Mouse (Mus musculus) midbrain, postnatal 0 days (tissue): ENCODE data around the gene Anapc4. TPM values are rescaled to one million over a fixed set of nuclear protein-coding genes. Genes with fewer than 3 reads are reported as not detected.

Source experiments
- ATAC-seq: fragments of 200-750 bp; cut with Nextera tagmentation; 2 replicates; pipeline ENCODE4 v1.8.0; 2017; ENCODE audit warnings: moderate number of reproducible peaks, mild to moderate bottlenecking, moderate TSS enrichment, moderate library complexity; ENCODE audit not compliant: low FRiP score
- DNase-seq: peaks from one replicate; pipeline ENCODE4 v3.0.0-alpha.2; 2015; ENCODE audit warnings: low spot score
- H3K27ac ChIP-seq: fragments of 300-500 bp; sonication (generic); 2 replicates; pipeline ENCODE4 v1.5.1; 2014; ENCODE audit warnings: low read depth, mild to moderate bottlenecking, low read length, mixed read lengths
- H3K27me3 ChIP-seq: fragments of 300-500 bp; sonication (generic); 2 replicates; pipeline ENCODE4 v1.6.1; 2014; ENCODE audit warnings: low read length, control low read depth, mixed read lengths; ENCODE audit not compliant: insufficient read depth
- H3K36me3 ChIP-seq: fragments of 300-500 bp; sonication (generic); 2 replicates; pipeline ENCODE4 v1.6.1; 2014; ENCODE audit warnings: low read length, control low read depth, mixed read lengths; ENCODE audit not compliant: insufficient read depth
- H3K4me1 ChIP-seq: fragments of 300-500 bp; sonication (generic); 2 replicates; pipeline ENCODE4 v1.6.1; 2014; ENCODE audit warnings: mild to moderate bottlenecking, control low read depth, antibody characterized with exemption, low read length, mixed read lengths; ENCODE audit not compliant: insufficient read depth
- H3K4me2 ChIP-seq: fragments of 300-500 bp; sonication (generic); 2 replicates; pipeline ENCODE4 v1.6.1; 2014; ENCODE audit warnings: low read depth, mild to moderate bottlenecking, low read length, mixed read lengths; ENCODE audit not compliant: poor library complexity, severe bottlenecking
- H3K4me3 ChIP-seq: fragments of 300-500 bp; sonication (generic); 2 replicates; pipeline ENCODE4 v1.5.1; 2014; ENCODE audit warnings: low read depth, mild to moderate bottlenecking, low read length, moderate library complexity
- H3K9ac ChIP-seq: fragments of 300-500 bp; sonication (generic); replicated peaks from 2 replicates; pipeline ENCODE4 v1.6.1; 2014; ENCODE audit warnings: mild to moderate bottlenecking, low read length, moderate library complexity, mixed read lengths; ENCODE audit not compliant: poor library complexity, severe bottlenecking
- H3K9me3 ChIP-seq: fragments of 300-500 bp; sonication (generic); 2 replicates; pipeline ENCODE4 v1.6.1; 2016; ENCODE audit warnings: low read length, control low read depth
- CTCF ChIP-seq: IDR thresholded peaks from 2 replicates; pipeline ENCODE4 v1.5.1; 2016; ENCODE audit warnings: antibody characterized with exemption, mild to moderate bottlenecking
- WGBS: fragments of 180-500 bp; shearing (Covaris S2); extraction: QIAGEN DNeasy Blood & Tissue Kit; methylation state at CpG from one replicate; pipeline ENCODE4 v1.1.7; 2014; 5-methylcytosine and 5-hydroxymethylcytosine counted together
- polyA plus RNA-seq: library from polyadenylated mRNA; unstranded; fragments of >200 nt; fragmentation: Nextera tagmentation; extraction: Ambion mirVana; gene quantifications from 2 replicates; pipeline ENCODE4 v1.2.1, GENCODE M21; 2015
- total RNA-seq: library from RNA; depleted of rRNA; stranded (reverse); fragments of >200 nt; gene quantifications from 2 replicates; pipeline ENCODE4 v1.2.3, GENCODE M21; 2014; rRNA removed

Anapc4 gene
- total and polyA plus RNA-seq, 2 experiments from 2014 or later = 66.4 to 72.3 TPM

- Histone ChIP-seq H3K27ac (no peak overlapping the region), H3K36me3 (no peaks in the 10 kb centered on the region; the same call in 1 of the 2 replicates), H3K4me2 (no peak overlapping the region), H3K9me3 (no peaks in the 10 kb centered on the region), H3K4me3 (no peak overlapping the region), H3K4me1 (no peaks in the 10 kb centered on the region), H3K9ac (no peak overlapping the region), H3K27me3 (no peaks in the 10 kb centered on the region)
- DNase-seq (no peak), ATAC-seq (no peak)
- TF ChIP-seq CTCF = no peak
- WGBS = 95% methylated on average over 10 of the region's 10 CpGs
Observed at GRCm38 (mm10) chr5:52911286-52911870, 77.6 kb downstream of the Anapc4 start.

DNA sequence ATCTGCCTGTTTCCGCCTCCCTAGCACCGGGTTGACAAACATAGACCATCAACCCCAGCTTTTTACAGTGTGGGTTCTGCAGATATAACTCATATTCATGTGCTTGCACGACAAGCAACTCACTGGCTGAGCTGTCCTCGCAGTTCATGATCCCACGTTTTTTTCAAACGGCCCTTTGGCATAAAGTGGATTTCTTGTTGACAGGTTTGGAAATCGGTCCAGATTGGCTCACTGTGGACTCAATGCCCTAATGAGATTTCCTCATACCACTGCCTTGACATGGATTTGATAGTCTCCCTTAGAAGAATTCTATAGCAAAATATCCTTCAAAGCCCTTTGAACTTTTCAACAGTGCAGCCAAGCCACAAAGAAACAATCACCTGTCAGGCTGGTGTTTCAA is 79.9 kb downstream of the Anapc4 start:
- ATAC-seq = no peak
- no peak overlapping the region for H3K4me3 ChIP-seq
- no peak overlapping the region for H3K4me2 ChIP-seq
- no peaks in the 10 kb centered on the region for H3K9me3 ChIP-seq
- no peaks in the 10 kb centered on the region for H3K27me3 ChIP-seq
- H3K27ac ChIP-seq = no peak overlapping the region
- H3K4me1 ChIP-seq = no peaks in the 10 kb centered on the region
- no peak for TF ChIP-seq CTCF
- WGBS = 71% methylated on average over 7 of the region's 7 CpGs
- H3K9ac ChIP-seq = no peak overlapping the region
- no peak for DNase-seq
- no peaks in the 10 kb centered on the region; the same call in 1 of the 2 replicates for H3K36me3 ChIP-seq

- DNase-seq = no peak
- TF ChIP-seq CTCF = no peak
- WGBS = 88% methylated on average over 6 of the region's 6 CpGs
- no peak for ATAC-seq
- Histone ChIP-seq H3K9ac (no peak overlapping the region), H3K4me3 (no peak overlapping the region), H3K4me1 (no peaks in the 10 kb centered on the region), H3K27ac (no peak overlapping the region), H3K4me2 (no peak overlapping the region), H3K27me3 (no peaks in the 10 kb centered on the region), H3K9me3 (no peaks in the 10 kb centered on the region), H3K36me3 (no peaks in the 10 kb centered on the region)
Observed at GRCm38 (mm10) chr5:52916186-52916585, 82.4 kb downstream of the Anapc4 start.

Other genes starting within 250 kb of the Anapc4 start
- gene Sepsecs, start 164.3 kb upstream of the Anapc4 start, total RNA-seq = 7.7 and 11.2 TPM in 2 replicates
- 4.7 and 4.8 TPM in 2 replicates for gene Sepsecs, start 164.3 kb upstream of the Anapc4 start, polyA plus RNA-seq
- 2.7 and 3.7 TPM in 2 replicates for gene Pi4k2b, start 92.4 kb upstream of the Anapc4 start, total RNA-seq
- gene Pi4k2b, start 92.4 kb upstream of the Anapc4 start, polyA plus RNA-seq = 1.3 and 1.6 TPM in 2 replicates
- gene Zcchc4, start 58.6 kb upstream of the Anapc4 start, total RNA-seq = 10.7 and 12.7 TPM in 2 replicates
- 6.8 and 7.3 TPM in 2 replicates for gene Zcchc4, start 58.6 kb upstream of the Anapc4 start, polyA plus RNA-seq
- 0.47 and 0.77 TPM in 2 replicates for gene Slc34a2, start 204.1 kb downstream of the Anapc4 start, total RNA-seq
- 0.15 and 0.36 TPM in 2 replicates for gene Slc34a2, start 204.1 kb downstream of the Anapc4 start, polyA plus RNA-seq